12 mouse cellular contexts compared by ENCODE assay signal in genomic region chr19:10356845-10357503, GRCm38 (mm10). TPM values are rescaled to one million over a fixed set of nuclear protein-coding genes. Genes with fewer than 3 reads are reported as not detected.
DNase-seq lines count a peak whose midpoint lies in the region; ATAC-seq and TF ChIP-seq lines count a peak whose summit lies in the region.
"Had no signal": no experiment of that assay in that cellular context is flagged by ENCODE, and none has a peak within 500 bp of the region (broad histone marks: within the 10 kb centered on the region; RNA-seq: fewer than 3 reads in every experiment).

No protein-coding gene starts in this region.

- H3K36me3 ChIP-seq in kidney, embryonic 16.5 days (ENCODE audit: insufficient read depth, low read length), result no peaks in the 10 kb centered on the region
- H3K36me3 ChIP-seq in kidney, embryonic 14.5 days (ENCODE audit: control insufficient read depth, insufficient read depth, low read length), result no peaks in the 10 kb centered on the region
- no peaks in the 10 kb centered on the region for H3K36me3 ChIP-seq in hindbrain, postnatal 0 days (ENCODE audit: insufficient read depth, low read length)
- H3K36me3 ChIP-seq: G1E had no signal

- H3K9ac ChIP-seq in kidney, embryonic 16.5 days (replicated peaks; ENCODE audit: low read length), result no peak overlapping the region
- no peak overlapping the region for H3K9ac ChIP-seq in kidney, embryonic 14.5 days (ENCODE audit: low read depth, low read length)
- no peak overlapping the region for H3K9ac ChIP-seq in hindbrain, postnatal 0 days (replicated peaks; ENCODE audit: low read length)

- H3K4me3 ChIP-seq in kidney, embryonic 16.5 days (ENCODE audit: low read length), result no peak overlapping the region
- H3K4me3 ChIP-seq in kidney, embryonic 14.5 days (ENCODE audit: low read length), result no peak overlapping the region
- no peak overlapping the region for H3K4me3 ChIP-seq in hindbrain, postnatal 0 days (ENCODE audit: low read length)

- peak; percentile 63; the same call in 1 of the 2 replicates for ATAC-seq in kidney, embryonic 16.5 days (ENCODE audit: low FRiP score, low TSS enrichment)
- ATAC-seq in kidney, embryonic 14.5 days (ENCODE audit: low FRiP score, low TSS enrichment), result no peak
- ATAC-seq in hindbrain, postnatal 0 days, result peak; percentile 25; the same call in 1 of the 2 replicates
- ATAC-seq: lung, postnatal 0 days had no signal

- H3K9me3 ChIP-seq in kidney, embryonic 16.5 days (ENCODE audit: low read length), result no peaks in the 10 kb centered on the region
- no peaks in the 10 kb centered on the region for H3K9me3 ChIP-seq in kidney, embryonic 14.5 days (ENCODE audit: control insufficient read depth, low read length)
- no peaks in the 10 kb centered on the region for H3K9me3 ChIP-seq in hindbrain, postnatal 0 days (ENCODE audit: low read length)
- H3K9me3 ChIP-seq: G1E had no signal

- H3K4me1 ChIP-seq in kidney, embryonic 16.5 days (ENCODE audit: insufficient read depth, low read length), result peaks cover 5% of the 10 kb centered on the region; the same call in 1 of the 2 replicates
- H3K4me1 ChIP-seq in kidney, embryonic 14.5 days (ENCODE audit: control insufficient read depth, insufficient read depth, low read length), result peaks cover 6% of the 10 kb centered on the region
- H3K4me1 ChIP-seq in hindbrain, postnatal 0 days (ENCODE audit: insufficient read depth, low read length), result 0 out of 2 replicates have a peak, but pooled peaks cover 5% of the 10 kb centered on the region

- H3K4me2 ChIP-seq in kidney, embryonic 16.5 days (replicated peaks; ENCODE audit: low read depth, low read length), result no peak overlapping the region
- H3K4me2 ChIP-seq in kidney, embryonic 14.5 days (replicated peaks; ENCODE audit: low read depth, low read length), result no peak overlapping the region
- H3K4me2 ChIP-seq in hindbrain, postnatal 0 days (ENCODE audit: low read depth, low read length), result no peak overlapping the region

- peaks cover 9% of the 10 kb centered on the region for H3K27me3 ChIP-seq in kidney, embryonic 16.5 days (ENCODE audit: insufficient read depth, low read length)
- H3K27me3 ChIP-seq in kidney, embryonic 14.5 days (ENCODE audit: control insufficient read depth, insufficient read depth, low read length), result no peaks in the 10 kb centered on the region; the same call in 1 of the 2 replicates
- no peaks in the 10 kb centered on the region for H3K27me3 ChIP-seq in hindbrain, postnatal 0 days (ENCODE audit: insufficient read depth, low read length)

- DNase-seq in embryo, embryonic 9.5 days (ENCODE audit: extremely low spot score), result peak; percentile 44
- peak; percentile 21 for DNase-seq in hindbrain, postnatal 0 days (ENCODE audit: low spot score)
- DNase-seq in frontal cortex, postnatal 10 days (ENCODE audit: low spot score in 2 of 2), result no peak
- no peak for DNase-seq in liver
- DNase-seq in lung, adult 18-20 months, result no peak
- no peak for DNase-seq in lung, postnatal 14 days
- DNase-seq: gastrocnemius, postnatal 10 days; kidney, adult 11 months had no signal

- H3K27ac ChIP-seq in kidney, embryonic 16.5 days (ENCODE audit: low read length), result no peak overlapping the region
- no peak overlapping the region for H3K27ac ChIP-seq in kidney, embryonic 14.5 days (ENCODE audit: low read depth, low read length)
- H3K27ac ChIP-seq in hindbrain, postnatal 0 days, result no peak overlapping the region

- no peak for TF ChIP-seq CTCF in hindbrain, postnatal 0 days (IDR thresholded peaks at IDR 0.05; ENCODE audit: low read depth)

- 12% methylated on average over 12 of the region's 12 CpGs for WGBS in kidney, embryonic 16.5 days
- 7% methylated on average over 12 of the region's 12 CpGs for WGBS in kidney, embryonic 14.5 days
- WGBS in hindbrain, postnatal 0 days, result 15% methylated on average over 12 of the region's 12 CpGs

RNA-seq across cellular contexts. Expression of gene Syt7, which starts 31.9 kb away (rescaled TPM):
- polyA plus RNA-seq in kidney, embryonic 16.5 days (2015; fragmentation: Nextera tagmentation; extraction: Ambion mirVana), result 0.96 and 1.6 TPM in 2 replicates
- polyA plus RNA-seq in kidney, embryonic 14.5 days (2014; fragmentation: Nextera tagmentation; extraction: Ambion mirVana), result 2.1 and 2.3 TPM in 2 replicates
- 93.4 and 114 TPM in 2 replicates for total RNA-seq in hindbrain, postnatal 0 days (2014; rRNA removed)
- polyA plus RNA-seq in hindbrain, postnatal 0 days (2015; fragmentation: Nextera tagmentation; extraction: Ambion mirVana), result 11.9 and 17.4 TPM in 2 replicates
- polyA plus RNA-seq: G1E had no signal

RNA-seq across cellular contexts. Expression of gene Dagla, which starts 52.3 kb away (rescaled TPM):
- polyA plus RNA-seq in kidney, embryonic 16.5 days (2015; fragmentation: Nextera tagmentation; extraction: Ambion mirVana), result 3.2 and 4.2 TPM in 2 replicates
- 2.2 and 3.0 TPM in 2 replicates for polyA plus RNA-seq in kidney, embryonic 14.5 days (2014; fragmentation: Nextera tagmentation; extraction: Ambion mirVana)
- total RNA-seq in hindbrain, postnatal 0 days (2014; rRNA removed), result 33.7 and 35.0 TPM in 2 replicates
- 9.0 and 10.9 TPM in 2 replicates for polyA plus RNA-seq in hindbrain, postnatal 0 days (2015; fragmentation: Nextera tagmentation; extraction: Ambion mirVana)
- polyA plus RNA-seq: G1E had no signal

Comparison
In these comparisons a context has a peak if more than half of its experiments do, and no peak if none do; other contexts are left out.
1. DNase-seq: peak in embryo, embryonic 9.5 days (single experiment) and hindbrain, postnatal 0 days (single experiment); none in frontal cortex, postnatal 10 days (0 of 2), liver (single experiment), lung, adult 18-20 months (0 of 2) and lung, postnatal 14 days (single experiment).